Mouse (Mus musculus) CD8-positive naive resting alpha-beta T cell, adult 2 months (primary cell): ENCODE results near the gene Gm45837.

Source experiments
- DNase-seq, 2 experiments: peaks; one replicate each; pipeline ENCODE4 v3.0.0; 2022; ENCODE audit warnings: low read depth in 2 of 2, low spot score in 2 of 2

Gm45837 gene

DNA sequence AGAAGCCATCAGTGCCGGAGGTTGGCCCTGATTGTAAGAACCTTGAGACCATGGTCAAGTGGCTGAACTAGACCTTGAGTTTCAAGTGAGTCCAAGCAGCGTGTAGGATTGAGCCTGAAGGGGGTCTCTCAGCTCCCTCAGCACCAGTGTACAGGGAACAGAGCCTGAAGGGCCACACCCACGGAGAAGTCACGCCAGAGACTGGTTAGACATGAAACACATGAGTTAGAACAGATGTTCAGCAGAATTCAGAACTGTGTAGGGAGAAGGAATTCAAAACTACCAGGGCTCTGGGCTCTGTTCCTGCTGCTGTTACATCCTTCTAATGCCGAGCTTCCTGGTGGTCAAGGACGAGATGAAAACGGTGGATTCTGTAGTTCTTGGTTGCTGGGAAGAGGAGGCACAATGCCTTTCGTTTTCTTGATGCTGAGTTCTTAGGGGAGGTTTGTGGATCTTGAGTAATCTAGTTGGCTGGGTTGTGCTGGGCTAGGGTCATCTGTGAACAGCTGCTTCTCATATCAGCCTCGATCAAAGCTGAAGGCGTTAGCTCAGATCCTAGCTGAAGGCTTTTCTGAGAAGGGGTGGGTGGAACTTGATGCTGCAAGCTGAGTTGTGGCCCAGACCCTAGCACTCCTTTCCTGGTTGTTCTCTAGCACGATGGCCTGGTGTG lies at the start of gene Gm45837:
Gene Gm45837 (plus strand): TSS at position 620 of the 670 bp plus-strand sequence.
- no peak for DNase-seq

GRCm38 (mm10) chr7:101361021-101361420 lies 49.7 kb upstream of the Gm45837 start:
- no peak for DNase-seq

DNA sequence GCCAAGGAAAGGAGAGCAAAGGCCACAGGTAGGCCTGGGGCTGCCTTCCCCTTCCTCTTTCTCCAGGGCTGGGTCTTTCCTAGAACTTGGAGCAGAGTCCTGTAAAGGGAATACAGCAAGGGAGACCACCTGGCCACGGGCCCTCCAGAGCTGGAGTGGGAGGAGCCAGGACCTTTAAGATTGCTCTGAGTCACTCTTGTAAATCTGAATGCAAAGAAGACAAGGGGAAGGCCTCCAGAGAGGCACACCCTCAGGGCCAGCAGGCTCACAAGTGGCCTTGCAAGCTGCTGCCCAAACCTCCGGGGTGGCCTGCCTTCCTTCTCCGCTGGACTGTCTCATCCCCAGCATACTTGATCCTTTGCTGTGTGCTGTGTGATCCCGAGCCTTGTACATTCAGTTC lies 48.9 kb upstream of the Gm45837 start:
- no peak for DNase-seq

DNA sequence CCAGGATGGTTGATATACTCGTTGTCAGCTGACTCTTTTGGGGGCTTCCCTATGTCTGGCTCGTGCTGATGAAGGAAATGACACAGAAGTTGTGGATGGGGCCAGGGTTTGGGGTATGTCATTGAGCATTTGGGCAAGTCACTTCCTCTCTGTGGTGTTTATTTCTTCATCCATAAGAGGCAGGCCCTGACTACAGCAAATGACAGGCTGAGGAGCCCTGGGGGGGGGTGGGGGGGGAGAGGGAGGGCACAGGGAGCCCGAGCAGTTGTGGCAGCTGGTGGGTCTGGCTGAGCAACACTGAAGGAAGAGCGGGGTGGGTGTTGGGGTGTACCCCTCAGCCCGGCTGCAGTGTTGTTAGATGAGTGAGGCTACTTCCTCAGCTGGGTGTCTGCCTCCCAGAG lies 47.9 kb upstream of the Gm45837 start:
- peak in 1 of 2 experiments; percentile 23 for DNase-seq

- no peak for DNase-seq
These were observed 46.8 kb upstream of the Gm45837 start for GRCm38 (mm10) chr7:101363914-101364313.

DNA sequence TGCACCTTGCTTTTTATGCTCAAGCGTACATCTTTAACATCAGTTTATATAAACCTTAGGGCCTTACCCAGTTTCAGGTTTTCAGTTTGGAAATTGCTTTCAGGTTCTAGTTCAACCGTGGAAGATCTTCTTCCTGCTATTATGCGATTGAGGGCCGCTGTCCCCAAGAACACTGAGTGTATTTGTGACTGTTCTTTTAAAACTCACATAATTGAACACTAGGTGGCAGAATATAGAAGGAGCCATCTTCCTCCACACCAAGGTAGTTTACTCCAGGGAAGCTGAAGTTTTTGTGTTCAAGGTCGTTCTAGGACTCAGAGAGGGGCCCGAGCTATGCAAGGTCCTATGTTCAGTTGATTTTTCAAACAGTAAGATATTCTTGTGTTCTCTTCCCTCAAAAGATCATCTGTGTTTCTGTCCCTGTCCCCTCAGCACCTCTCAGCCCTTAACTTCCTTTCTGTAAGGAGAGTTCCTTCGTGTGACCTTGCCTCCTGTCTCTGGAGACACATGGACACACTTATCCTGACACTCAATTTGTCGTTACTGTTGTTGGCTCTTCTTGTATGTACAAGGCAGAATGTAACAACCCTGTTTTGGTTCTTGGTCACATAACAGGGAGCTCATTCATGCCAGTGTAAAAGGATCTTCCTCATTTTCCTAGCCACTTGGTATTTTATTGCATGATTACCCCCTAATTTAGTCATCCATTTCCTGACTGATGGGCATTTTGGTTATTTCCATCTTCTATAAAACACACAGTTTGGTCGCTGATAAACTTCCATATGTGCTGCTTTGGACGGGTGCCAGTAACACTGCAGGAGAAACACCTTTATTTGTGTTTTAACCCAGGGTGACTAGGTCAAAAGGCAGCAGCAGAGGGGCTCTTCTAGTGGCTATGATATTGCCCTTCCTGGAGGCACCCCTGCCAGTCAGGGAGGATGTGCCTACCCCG lies 42.5 kb upstream of the Gm45837 start:
- DNase-seq: no peak

DNA sequence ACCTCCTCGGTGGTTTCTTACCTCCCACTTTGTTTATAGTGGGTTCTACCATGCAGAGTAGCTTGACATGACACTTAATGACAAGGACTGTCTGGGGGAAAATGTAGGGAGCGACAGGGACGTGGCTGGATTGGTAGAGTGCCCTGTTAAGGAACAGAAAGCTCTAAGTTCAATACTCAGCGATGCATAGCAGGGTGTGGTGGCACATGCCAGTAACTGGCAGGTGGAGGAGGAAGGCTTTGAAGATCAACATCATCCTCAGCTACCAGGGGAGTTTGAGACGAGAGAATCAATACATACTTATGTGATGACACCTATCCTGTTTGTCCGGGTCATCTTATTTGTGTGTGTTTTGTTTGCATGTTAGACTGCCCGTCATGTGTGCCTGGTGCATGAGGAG lies 41.0 kb upstream of the Gm45837 start:
- no peak for DNase-seq

- no peak for DNase-seq
These were observed 37.6 kb upstream of the Gm45837 start for GRCm38 (mm10) chr7:101373082-101373481.

- DNase-seq: peak in 1 of 2 experiments; percentile 51
These were observed 36.5 kb upstream of the Gm45837 start for GRCm38 (mm10) chr7:101374155-101374554.

DNA sequence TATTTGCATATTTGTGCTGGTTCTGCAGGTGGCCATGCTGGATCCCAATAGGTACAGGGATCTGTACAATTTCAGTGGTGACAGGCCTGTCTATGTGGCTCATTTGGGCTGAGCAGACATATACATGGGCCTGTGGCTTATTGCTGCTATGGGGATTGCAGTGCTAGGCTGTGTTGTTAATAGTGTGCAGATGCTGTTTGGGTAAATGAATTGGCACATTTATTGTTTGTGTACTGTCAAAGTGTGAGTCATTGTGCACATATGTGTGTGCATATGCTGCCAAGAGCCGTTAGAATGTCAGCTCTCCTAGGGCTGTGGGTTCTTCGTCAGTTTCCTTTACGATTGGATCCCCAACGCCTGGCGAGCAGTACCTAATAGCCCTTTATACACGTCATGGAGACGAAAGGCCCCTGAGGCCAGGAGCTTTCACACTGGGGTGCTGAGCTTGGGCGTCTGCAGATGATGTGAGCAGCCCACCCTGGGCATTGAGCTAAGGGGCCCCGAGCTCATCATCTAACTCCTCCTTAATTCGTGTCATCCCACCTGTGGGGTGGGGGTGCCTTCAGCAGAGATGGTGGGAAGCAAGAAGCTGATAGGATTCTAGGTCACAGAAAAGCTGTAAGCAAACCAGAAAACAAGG lies 33.9 kb upstream of the Gm45837 start:
- DNase-seq: no peak

DNA sequence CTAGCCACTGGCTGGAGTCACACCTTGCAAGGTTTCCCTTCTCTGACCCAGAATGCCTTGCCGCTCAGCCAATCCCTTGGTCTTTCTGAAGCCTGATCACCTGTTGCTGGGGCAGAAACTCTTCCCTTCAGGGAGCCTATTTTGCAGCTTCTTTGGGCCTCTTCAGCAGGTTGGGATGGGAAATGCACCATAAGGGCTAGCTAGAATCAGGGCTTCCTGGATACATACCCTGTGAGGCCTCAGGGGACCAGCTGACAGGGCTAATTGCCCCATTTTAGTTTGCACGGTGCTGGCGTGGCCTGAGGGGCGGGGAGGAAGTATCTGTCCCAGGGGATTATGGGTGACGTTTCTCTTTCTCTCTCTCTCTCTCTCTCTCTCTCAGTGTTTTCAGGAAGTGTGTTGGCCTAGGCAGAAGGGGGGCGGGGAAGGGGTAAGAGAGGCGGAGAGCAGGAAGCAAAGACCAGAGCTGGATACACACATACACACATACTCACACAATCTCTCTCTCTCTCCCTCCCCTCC lies 32.9 kb upstream of the Gm45837 start:
- DNase-seq: peak; percentile 72 to 86

GRCm38 (mm10) chr7:101378285-101378684 lies 32.4 kb upstream of the Gm45837 start:
- DNase-seq: no peak

DNA sequence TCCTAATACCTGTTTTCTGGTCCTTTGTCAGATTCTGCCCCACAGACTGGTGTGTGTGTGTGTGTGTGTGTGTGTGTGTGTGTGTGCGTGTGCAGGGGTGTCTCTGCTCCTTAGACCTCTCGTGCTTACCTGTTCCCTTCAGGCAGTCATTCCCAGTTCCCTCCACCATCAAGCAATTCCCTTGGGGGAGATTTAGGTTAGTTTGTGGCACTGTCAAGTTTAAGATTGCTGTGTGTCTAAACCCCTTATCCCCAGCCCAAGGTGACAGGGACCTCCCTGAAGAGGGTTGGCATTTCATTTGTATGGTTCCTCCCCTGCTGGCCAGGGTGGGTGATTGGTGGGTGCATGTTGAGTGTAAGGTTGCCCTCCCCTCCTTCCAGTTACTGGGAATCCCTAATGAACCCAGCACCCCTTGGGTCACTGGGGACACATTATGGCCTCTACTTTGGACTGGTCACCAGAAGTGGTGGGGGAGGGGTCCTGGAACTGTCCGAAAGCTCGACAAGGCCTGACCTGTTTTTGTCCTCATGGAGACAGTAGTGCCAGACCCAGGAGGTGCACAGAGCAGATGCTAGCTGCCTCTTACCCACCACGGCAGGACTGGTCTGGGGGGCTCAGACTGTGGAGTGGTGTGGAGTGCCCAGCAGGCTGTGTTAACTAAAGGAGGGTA lies 31.8 kb upstream of the Gm45837 start:
- no peak for DNase-seq

- DNase-seq: no peak
These were observed 31.0 kb upstream of the Gm45837 start for GRCm38 (mm10) chr7:101379732-101380131.

DNA sequence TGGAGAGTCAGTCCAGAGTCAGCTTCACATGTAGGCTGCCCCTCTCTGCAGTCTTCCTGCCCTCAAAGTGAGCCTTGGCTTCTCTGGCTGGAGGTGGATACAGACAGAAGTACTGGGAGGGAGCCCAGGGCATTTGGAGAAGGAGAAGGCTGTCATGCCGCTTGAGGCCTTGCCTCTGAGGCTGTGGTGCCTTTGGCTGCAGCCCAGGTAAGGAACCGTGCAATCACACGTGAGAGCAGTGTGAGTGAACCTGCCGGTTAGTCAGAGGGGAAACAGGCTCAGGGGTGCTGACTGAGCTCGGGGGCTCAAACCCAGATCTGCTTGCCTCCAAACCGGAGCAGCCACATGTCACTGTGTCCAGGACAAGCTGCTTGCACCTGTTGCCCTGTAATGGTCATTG lies 29.2 kb upstream of the Gm45837 start:
- DNase-seq: no peak

- DNase-seq: no peak
These were observed 28.3 kb upstream of the Gm45837 start for GRCm38 (mm10) chr7:101382378-101382777.

GRCm38 (mm10) chr7:101383756-101384155 lies 26.9 kb upstream of the Gm45837 start:
- DNase-seq: no peak

- no peak for DNase-seq
These were observed 25.8 kb upstream of the Gm45837 start for GRCm38 (mm10) chr7:101384931-101385330.

GRCm38 (mm10) chr7:101385331-101385733 lies 25.4 kb upstream of the Gm45837 start:
- DNase-seq: no peak

DNA sequence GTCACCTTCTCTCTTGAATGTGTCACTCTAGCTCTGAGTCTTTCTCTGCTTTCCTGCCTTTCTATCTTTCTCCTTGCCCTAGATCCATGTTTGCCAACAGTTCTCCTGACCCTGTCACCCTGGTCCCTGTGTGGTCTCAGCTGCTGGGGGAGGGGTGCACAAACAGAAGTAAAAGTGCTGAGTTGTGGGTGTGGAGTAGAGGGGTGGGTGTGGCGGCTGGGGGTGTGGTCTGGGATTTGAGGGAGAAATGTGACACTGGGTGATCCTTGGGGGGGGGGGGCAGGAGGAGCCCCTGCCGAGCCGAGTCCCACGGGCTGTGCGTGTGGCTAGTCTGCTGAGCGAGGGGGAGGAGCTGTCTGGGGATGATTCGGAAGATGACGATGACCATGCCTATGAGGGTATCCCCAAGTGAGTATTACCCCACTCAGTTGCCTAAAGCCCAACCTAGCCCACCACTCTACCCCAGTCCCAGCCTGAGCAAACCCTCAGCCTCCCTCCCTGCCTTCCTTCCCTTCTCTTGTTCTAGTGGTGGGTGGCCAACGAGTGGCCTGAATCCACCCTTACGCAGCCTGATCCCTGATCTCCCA lies 24.7 kb upstream of the Gm45837 start:
- DNase-seq: no peak

DNA sequence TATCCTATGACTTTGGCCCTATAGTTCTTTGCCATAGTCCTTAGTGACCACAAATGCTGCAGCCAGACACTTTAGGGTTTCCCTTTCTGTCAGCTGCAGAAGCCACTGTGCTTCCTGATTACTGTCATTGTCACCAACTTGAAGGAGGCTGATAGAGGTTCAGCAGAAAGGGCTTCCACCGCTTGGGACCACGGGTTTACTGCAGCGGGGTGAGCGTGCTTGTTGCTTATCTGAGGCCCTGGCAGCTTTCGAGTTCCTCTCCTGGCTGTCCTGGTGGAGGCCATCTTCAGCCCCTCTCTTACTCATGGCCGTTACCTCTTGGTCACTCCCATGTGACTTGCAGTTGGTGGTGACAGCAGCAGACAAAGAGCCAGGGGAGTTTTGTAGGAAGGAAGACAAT lies 21.4 kb upstream of the Gm45837 start:
- no peak for DNase-seq
